13 mouse cellular contexts compared by ENCODE assay signal in genomic region chr8:122143231-122143630, GRCm38 (mm10).
DNase-seq lines count a peak whose midpoint lies in the region; ATAC-seq and TF ChIP-seq lines count a peak whose summit lies in the region.
"Had no signal": no experiment of that assay in that cellular context is flagged by ENCODE, and none has a peak within 500 bp of the region (broad histone marks: within the 10 kb centered on the region; RNA-seq: fewer than 3 reads in every experiment).

No protein-coding gene starts in this region.

- no peaks in the 10 kb centered on the region for H3K9me3 ChIP-seq in intestine, postnatal 0 days (ENCODE audit: control insufficient read depth)
- H3K9me3 ChIP-seq in intestine, embryonic 16.5 days (ENCODE audit: control insufficient read depth, low read length) = no peaks in the 10 kb centered on the region
- no peaks in the 10 kb centered on the region for H3K9me3 ChIP-seq in lung, postnatal 0 days (ENCODE audit: low read length)

- no peak overlapping the region for H3K4me3 ChIP-seq in intestine, postnatal 0 days (ENCODE audit: low read depth, low read length)
- H3K4me3 ChIP-seq in intestine, embryonic 16.5 days (ENCODE audit: low read length) = no peak overlapping the region
- H3K4me3 ChIP-seq in lung, postnatal 0 days (ENCODE audit: low read depth, low read length) = no peak overlapping the region
- H3K4me3 ChIP-seq: erythroblast, embryonic 14.5 days had no signal

- no peaks in the 10 kb centered on the region for H3K27me3 ChIP-seq in intestine, postnatal 0 days (replicated peaks; ENCODE audit: control insufficient read depth, insufficient read depth, low read length)
- H3K27me3 ChIP-seq in intestine, embryonic 16.5 days (replicated peaks; ENCODE audit: control insufficient read depth, insufficient read depth, low read length) = no peaks in the 10 kb centered on the region
- H3K27me3 ChIP-seq in lung, postnatal 0 days (replicated peaks; ENCODE audit: insufficient read depth, low read length) = no peaks in the 10 kb centered on the region

- no peaks in the 10 kb centered on the region for H3K4me1 ChIP-seq in intestine, postnatal 0 days (replicated peaks; ENCODE audit: control insufficient read depth, insufficient read depth, low read length)
- H3K4me1 ChIP-seq in intestine, embryonic 16.5 days (ENCODE audit: control insufficient read depth, insufficient read depth, low read length) = no peaks in the 10 kb centered on the region
- H3K4me1 ChIP-seq in lung, postnatal 0 days (ENCODE audit: insufficient read depth, low read depth, low read length) = no peaks in the 10 kb centered on the region

- 94% methylated on average over 1 of the region's 1 CpGs for WGBS in intestine, postnatal 0 days
- WGBS in intestine, embryonic 16.5 days = 100% methylated on average over 1 of the region's 1 CpGs
- 94% methylated on average over 1 of the region's 1 CpGs for WGBS in lung, postnatal 0 days

- no peak overlapping the region for H3K27ac ChIP-seq in intestine, postnatal 0 days (ENCODE audit: low read depth, low read length)
- H3K27ac ChIP-seq in intestine, embryonic 16.5 days (ENCODE audit: low read length) = no peak overlapping the region
- no peak overlapping the region for H3K27ac ChIP-seq in lung, postnatal 0 days (ENCODE audit: low read length)

- TF ChIP-seq CTCF in intestine, postnatal 0 days (IDR thresholded peaks at IDR 0.05; ENCODE audit: low read depth) = peak; percentile 63
- TF ChIP-seq CTCF in lung, postnatal 0 days (IDR thresholded peaks at IDR 0.05) = peak; percentile 57

- H3K36me3 ChIP-seq in intestine, postnatal 0 days (ENCODE audit: control insufficient read depth, insufficient read depth) = no peaks in the 10 kb centered on the region
- H3K36me3 ChIP-seq in intestine, embryonic 16.5 days (ENCODE audit: control insufficient read depth, insufficient read depth, low read length) = no peaks in the 10 kb centered on the region
- H3K36me3 ChIP-seq in lung, postnatal 0 days (ENCODE audit: insufficient read depth, low read length) = no peaks in the 10 kb centered on the region

- ATAC-seq in intestine, postnatal 0 days = no peak
- ATAC-seq in intestine, embryonic 16.5 days = no peak
- no peak for ATAC-seq in lung, postnatal 0 days
- 0 out of 2 replicates have a peak, but pooled peaks have one; percentile 43 for ATAC-seq in megakaryocyte-erythroid progenitor cell, adult 5-6 weeks (replicated peaks; ENCODE audit: low FRiP score, low TSS enrichment, poor library complexity, severe bottlenecking)

- no peak overlapping the region for H3K9ac ChIP-seq in intestine, postnatal 0 days (ENCODE audit: low read depth, low read length)
- H3K9ac ChIP-seq in intestine, embryonic 16.5 days (ENCODE audit: low read depth, low read length) = no peak overlapping the region
- no peak overlapping the region for H3K9ac ChIP-seq in lung, postnatal 0 days (replicated peaks; ENCODE audit: low read depth)

- H3K4me2 ChIP-seq in intestine, postnatal 0 days (replicated peaks; ENCODE audit: low read depth) = no peak overlapping the region
- no peak overlapping the region for H3K4me2 ChIP-seq in intestine, embryonic 16.5 days (ENCODE audit: low read depth, low read length)
- H3K4me2 ChIP-seq in lung, postnatal 0 days (replicated peaks; ENCODE audit: low read depth, low read length) = no peak overlapping the region
- H3K4me2 ChIP-seq: midbrain, embryonic 11.5 days had no signal

- DNase-seq in cerebellum, adult 18-20 months = peak; percentile 28 to 43
- DNase-seq in cerebellum, adult 8-10 months = no peak
- no peak for DNase-seq in lung, postnatal 0 days (ENCODE audit: low spot score)
- no peak for DNase-seq in lung, postnatal 4 days
- no peak for DNase-seq in adrenal gland, adult 8-10 months
- DNase-seq: embryo, embryonic 11 days; kidney, postnatal 4 days; spleen, adult 18-20 months had no signal

- TF ChIP-seq EP300 in lung, postnatal 0 days (IDR thresholded peaks at IDR 0.05) = no peak

Comparison
In these comparisons a context has a peak if more than half of its experiments do, and no peak if none do; other contexts are left out.
1. DNase-seq: peak in cerebellum, adult 18-20 months (2 of 2); none in cerebellum, adult 8-10 months (single experiment), lung, postnatal 0 days (single experiment), lung, postnatal 4 days (0 of 2) and adrenal gland, adult 8-10 months (single experiment).